Mouse (Mus musculus) urinary bladder, postnatal 36 days (tissue): Measurements from ENCODE around the gene Hmcn2.
A peak's percentile ranks its signal among the peaks of the same experiment; 100 is the strongest.

ENCODE experiments used
- DNase-seq, 2 experiments: peaks; one replicate each; pipeline ENCODE4 v3.0.0; 2022; ENCODE audit warnings: low spot score in 2 of 2, mixed read lengths in 1 of 2

Gene Hmcn2

GRCm38 (mm10) chr2:31477234-31478161, 163.3 kb downstream of the Hmcn2 start:
- no peak for DNase-seq

- DNase-seq = peak; percentile 74 to 84
These were observed 168.8 kb downstream of the Hmcn2 start for GRCm38 (mm10) chr2:31482914-31483575.

GRCm38 (mm10) chr2:31484187-31484586, 170.0 kb downstream of the Hmcn2 start:
- DNase-seq = peak; percentile 34 to 52

- DNase-seq = no peak
These were observed 175.0 kb downstream of the Hmcn2 start for GRCm38 (mm10) chr2:31489166-31489565.

GRCm38 (mm10) chr2:31490556-31490955, 176.3 kb downstream of the Hmcn2 start:
- DNase-seq = no peak

GRCm38 (mm10) chr2:31492308-31492707, 178.1 kb downstream of the Hmcn2 start:
- no peak for DNase-seq

GRCm38 (mm10) chr2:31493243-31493642, 179.0 kb downstream of the Hmcn2 start:
- DNase-seq = no peak

GRCm38 (mm10) chr2:31494315-31494714, 180.1 kb downstream of the Hmcn2 start:
- no peak for DNase-seq

- no peak for DNase-seq
These were observed 180.8 kb downstream of the Hmcn2 start for GRCm38 (mm10) chr2:31495046-31495476.

- no peak for DNase-seq
These were observed 181.9 kb downstream of the Hmcn2 start for GRCm38 (mm10) chr2:31496141-31496540.

GRCm38 (mm10) chr2:31497113-31497512, 182.9 kb downstream of the Hmcn2 start:
- DNase-seq = no peak

- DNase-seq = no peak
These were observed 183.4 kb downstream of the Hmcn2 start for GRCm38 (mm10) chr2:31497635-31498034.

- DNase-seq = no peak
These were observed 185.4 kb downstream of the Hmcn2 start for GRCm38 (mm10) chr2:31499327-31500291.

GRCm38 (mm10) chr2:31500292-31501204, 186.3 kb downstream of the Hmcn2 start:
- no peak for DNase-seq

GRCm38 (mm10) chr2:31501448-31502130, 187.4 kb downstream of the Hmcn2 start:
- no peak for DNase-seq

GRCm38 (mm10) chr2:31502616-31503522, 188.7 kb downstream of the Hmcn2 start:
- no peak for DNase-seq

- no peak for DNase-seq
These were observed 191.3 kb downstream of the Hmcn2 start for GRCm38 (mm10) chr2:31505472-31505871.

- DNase-seq = no peak
These were observed 194.6 kb downstream of the Hmcn2 start for GRCm38 (mm10) chr2:31508851-31509250.
